Mouse (Mus musculus) midbrain, postnatal 0 days (tissue): ENCODE measurements around the gene Esp6. TPM values are rescaled to one million over a fixed set of nuclear protein-coding genes. Genes with fewer than 3 reads are reported as not detected.

Experiments used
- ATAC-seq: fragments of 200-750 bp; cut with Nextera tagmentation; 2 replicates; pipeline ENCODE4 v1.8.0; 2017; ENCODE audit warnings: moderate number of reproducible peaks, mild to moderate bottlenecking, moderate TSS enrichment, moderate library complexity; ENCODE audit not compliant: low FRiP score
- DNase-seq: peaks from one replicate; pipeline ENCODE4 v3.0.0-alpha.2; 2015; ENCODE audit warnings: low spot score
- H3K27ac ChIP-seq: fragments of 300-500 bp; sonication (generic); 2 replicates; pipeline ENCODE4 v1.5.1; 2014; ENCODE audit warnings: low read depth, mild to moderate bottlenecking, low read length, mixed read lengths
- H3K27me3 ChIP-seq: fragments of 300-500 bp; sonication (generic); 2 replicates; pipeline ENCODE4 v1.6.1; 2014; ENCODE audit warnings: low read length, control low read depth, mixed read lengths; ENCODE audit not compliant: insufficient read depth
- H3K36me3 ChIP-seq: fragments of 300-500 bp; sonication (generic); 2 replicates; pipeline ENCODE4 v1.6.1; 2014; ENCODE audit warnings: low read length, control low read depth, mixed read lengths; ENCODE audit not compliant: insufficient read depth
- H3K4me1 ChIP-seq: fragments of 300-500 bp; sonication (generic); 2 replicates; pipeline ENCODE4 v1.6.1; 2014; ENCODE audit warnings: mild to moderate bottlenecking, control low read depth, antibody characterized with exemption, low read length, mixed read lengths; ENCODE audit not compliant: insufficient read depth
- H3K4me2 ChIP-seq: fragments of 300-500 bp; sonication (generic); 2 replicates; pipeline ENCODE4 v1.6.1; 2014; ENCODE audit warnings: low read depth, mild to moderate bottlenecking, low read length, mixed read lengths; ENCODE audit not compliant: poor library complexity, severe bottlenecking
- H3K4me3 ChIP-seq: fragments of 300-500 bp; sonication (generic); 2 replicates; pipeline ENCODE4 v1.5.1; 2014; ENCODE audit warnings: low read depth, mild to moderate bottlenecking, low read length, moderate library complexity
- H3K9ac ChIP-seq: fragments of 300-500 bp; sonication (generic); replicated peaks from 2 replicates; pipeline ENCODE4 v1.6.1; 2014; ENCODE audit warnings: mild to moderate bottlenecking, low read length, moderate library complexity, mixed read lengths; ENCODE audit not compliant: poor library complexity, severe bottlenecking
- H3K9me3 ChIP-seq: fragments of 300-500 bp; sonication (generic); 2 replicates; pipeline ENCODE4 v1.6.1; 2016; ENCODE audit warnings: low read length, control low read depth
- CTCF ChIP-seq: IDR thresholded peaks from 2 replicates; pipeline ENCODE4 v1.5.1; 2016; ENCODE audit warnings: antibody characterized with exemption, mild to moderate bottlenecking
- polyA plus RNA-seq: library from polyadenylated mRNA; unstranded; fragments of >200 nt; fragmentation: Nextera tagmentation; extraction: Ambion mirVana; gene quantifications from 2 replicates; pipeline ENCODE4 v1.2.1, GENCODE M21; 2015
- total RNA-seq: library from RNA; depleted of rRNA; stranded (reverse); fragments of >200 nt; gene quantifications from 2 replicates; pipeline ENCODE4 v1.2.3, GENCODE M21; 2014; rRNA removed

Gene Esp6
- total and polyA plus RNA-seq, 2 experiments from 2014 or later, result not detected

- Histone ChIP-seq H3K4me3 (no peak overlapping the region), H3K36me3 (no peaks in the 10 kb centered on the region), H3K9ac (no peak overlapping the region), H3K27me3 (no peaks in the 10 kb centered on the region), H3K4me1 (no peaks in the 10 kb centered on the region), H3K27ac (no peak overlapping the region), H3K9me3 (no peaks in the 10 kb centered on the region), H3K4me2 (no peak overlapping the region)
- DNase-seq, result no peak
- no peak for TF ChIP-seq CTCF
- no peak for ATAC-seq
These were observed 30.0 kb downstream of the Esp6 start for GRCm38 (mm10) chr17:40591297-40591696.

GRCm38 (mm10) chr17:40598294-40598693 is 37.0 kb downstream of the Esp6 start, which contains the start of gene Esp4:
TSS of gene Esp4 (plus strand) at chr17:40598594.
- H3K27ac ChIP-seq, result no peak within 1 kb of the TSS
- TF ChIP-seq CTCF, result no peak
- H3K9me3 ChIP-seq, result no peaks in the 10 kb centered on the region
- H3K36me3 ChIP-seq, result no peaks in the 10 kb centered on the region
- no peak within 1 kb of the TSS for H3K9ac ChIP-seq
- no peak for ATAC-seq
- H3K4me3 ChIP-seq, result no peak within 1 kb of the TSS
- H3K27me3 ChIP-seq, result no peaks in the 10 kb centered on the region
- no peak for DNase-seq
- H3K4me2 ChIP-seq, result no peak within 1 kb of the TSS
- H3K4me1 ChIP-seq, result no peaks in the 10 kb centered on the region

Other genes starting within 250 kb of the Esp6 start
- gene Crisp1, start 242.3 kb upstream of the Esp6 start, total RNA-seq, result not detected in 2 replicates
- gene Crisp1, start 242.3 kb upstream of the Esp6 start, polyA plus RNA-seq, result 0.14 and 0.20 TPM in 2 replicates
- gene Esp8, start 41.5 kb upstream of the Esp6 start, total RNA-seq, result not detected in 2 replicates
- not detected in 2 replicates for gene Esp8, start 41.5 kb upstream of the Esp6 start, polyA plus RNA-seq
- not detected in 2 replicates for gene Esp4, start 37.1 kb downstream of the Esp6 start, total RNA-seq
- not detected in 2 replicates for gene Esp4, start 37.1 kb downstream of the Esp6 start, polyA plus RNA-seq
- not detected in 2 replicates for gene Esp3, start 70.6 kb downstream of the Esp6 start, total RNA-seq
- gene Esp3, start 70.6 kb downstream of the Esp6 start, polyA plus RNA-seq, result not detected in 2 replicates
- gene Esp1, start 165.6 kb downstream of the Esp6 start, total RNA-seq, result not detected in 2 replicates
- not detected in 2 replicates for gene Esp1, start 165.6 kb downstream of the Esp6 start, polyA plus RNA-seq
- gene Crisp2, start 245.5 kb downstream of the Esp6 start, total RNA-seq, result not detected in 2 replicates
- not detected in 2 replicates for gene Crisp2, start 245.5 kb downstream of the Esp6 start, polyA plus RNA-seq
- gene Rhag, start 249.6 kb downstream of the Esp6 start, total RNA-seq, result not detected in 2 replicates
- gene Rhag, start 249.6 kb downstream of the Esp6 start, polyA plus RNA-seq, result not detected in 2 replicates